Mouse (Mus musculus) midbrain, postnatal 0 days (tissue): ENCODE measurements around the gene Tbata. TPM values are rescaled to one million over a fixed set of nuclear protein-coding genes. Genes with fewer than 3 reads are reported as not detected.
A peak's percentile ranks its signal among the peaks of the same experiment; 100 is the strongest.

ENCODE experiments used
- ATAC-seq: fragments of 200-750 bp; cut with Nextera tagmentation; 2 replicates; pipeline ENCODE4 v1.8.0; 2017; ENCODE audit warnings: moderate number of reproducible peaks, mild to moderate bottlenecking, moderate TSS enrichment, moderate library complexity; ENCODE audit not compliant: low FRiP score
- DNase-seq: peaks from one replicate; pipeline ENCODE4 v3.0.0-alpha.2; 2015; ENCODE audit warnings: low spot score
- H3K27ac ChIP-seq: fragments of 300-500 bp; sonication (generic); 2 replicates; pipeline ENCODE4 v1.5.1; 2014; ENCODE audit warnings: low read depth, mild to moderate bottlenecking, low read length, mixed read lengths
- H3K27me3 ChIP-seq: fragments of 300-500 bp; sonication (generic); 2 replicates; pipeline ENCODE4 v1.6.1; 2014; ENCODE audit warnings: low read length, control low read depth, mixed read lengths; ENCODE audit not compliant: insufficient read depth
- H3K36me3 ChIP-seq: fragments of 300-500 bp; sonication (generic); 2 replicates; pipeline ENCODE4 v1.6.1; 2014; ENCODE audit warnings: low read length, control low read depth, mixed read lengths; ENCODE audit not compliant: insufficient read depth
- H3K4me1 ChIP-seq: fragments of 300-500 bp; sonication (generic); 2 replicates; pipeline ENCODE4 v1.6.1; 2014; ENCODE audit warnings: mild to moderate bottlenecking, control low read depth, antibody characterized with exemption, low read length, mixed read lengths; ENCODE audit not compliant: insufficient read depth
- H3K4me2 ChIP-seq: fragments of 300-500 bp; sonication (generic); 2 replicates; pipeline ENCODE4 v1.6.1; 2014; ENCODE audit warnings: low read depth, mild to moderate bottlenecking, low read length, mixed read lengths; ENCODE audit not compliant: poor library complexity, severe bottlenecking
- H3K4me3 ChIP-seq: fragments of 300-500 bp; sonication (generic); 2 replicates; pipeline ENCODE4 v1.5.1; 2014; ENCODE audit warnings: low read depth, mild to moderate bottlenecking, low read length, moderate library complexity
- H3K9ac ChIP-seq: fragments of 300-500 bp; sonication (generic); replicated peaks from 2 replicates; pipeline ENCODE4 v1.6.1; 2014; ENCODE audit warnings: mild to moderate bottlenecking, low read length, moderate library complexity, mixed read lengths; ENCODE audit not compliant: poor library complexity, severe bottlenecking
- H3K9me3 ChIP-seq: fragments of 300-500 bp; sonication (generic); 2 replicates; pipeline ENCODE4 v1.6.1; 2016; ENCODE audit warnings: low read length, control low read depth
- CTCF ChIP-seq: IDR thresholded peaks from 2 replicates; pipeline ENCODE4 v1.5.1; 2016; ENCODE audit warnings: antibody characterized with exemption, mild to moderate bottlenecking
- whole genome bisulfite sequencing: fragments of 180-500 bp; shearing (Covaris S2); extraction: QIAGEN DNeasy Blood & Tissue Kit; methylation state at CpG from one replicate; pipeline ENCODE4 v1.1.7; 2014; 5-methylcytosine and 5-hydroxymethylcytosine counted together
- polyA plus RNA-seq: library from polyadenylated mRNA; unstranded; fragments of >200 nt; fragmentation: Nextera tagmentation; extraction: Ambion mirVana; gene quantifications from 2 replicates; pipeline ENCODE4 v1.2.1, GENCODE M21; 2015
- total RNA-seq: library from RNA; depleted of rRNA; stranded (reverse); fragments of >200 nt; gene quantifications from 2 replicates; pipeline ENCODE4 v1.2.3, GENCODE M21; 2014

The Tbata gene
- total and polyA plus RNA-seq, 2 experiments from 2014 or later: 0.11 TPM

- no peaks in the 10 kb centered on the region; the same call in 1 of the 2 replicates for H3K27me3 ChIP-seq
- no peaks in the 10 kb centered on the region for H3K36me3 ChIP-seq
- peak; percentile 30 for DNase-seq
- WGBS: 70% methylated on average over 6 of the region's 6 CpGs
- TF ChIP-seq CTCF: no peak
- no peak overlapping the region for H3K9ac ChIP-seq
- H3K4me1 ChIP-seq: no peaks in the 10 kb centered on the region
- no peak overlapping the region for H3K4me3 ChIP-seq
- ATAC-seq: no peak
- no peaks in the 10 kb centered on the region for H3K9me3 ChIP-seq
- H3K27ac ChIP-seq: no peak overlapping the region
- no peak overlapping the region for H3K4me2 ChIP-seq
Measured at GRCm38 (mm10) chr10:61179927-61180326, 8.2 kb downstream of the Tbata start.

DNA sequence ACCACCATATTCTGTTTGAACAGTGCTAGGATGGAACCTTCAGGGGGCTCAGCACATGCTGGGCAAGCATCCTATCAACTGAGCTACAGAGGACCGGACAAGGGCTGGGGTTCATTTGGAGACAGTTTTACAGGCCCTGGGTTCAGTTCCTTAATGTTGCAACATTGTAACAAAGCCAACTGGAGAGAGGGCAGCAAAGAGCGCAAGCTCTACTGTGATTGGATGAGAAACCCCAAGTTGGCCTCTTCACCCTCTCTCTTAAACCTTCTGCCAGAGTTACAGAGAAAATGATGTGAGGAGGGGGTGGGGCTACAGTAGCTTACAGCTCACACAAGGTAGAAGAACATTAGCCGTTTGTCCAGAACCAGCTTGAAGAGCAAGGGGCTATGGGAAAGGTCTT, 15.2 kb downstream of the Tbata start:
- Histone ChIP-seq H3K27ac (no peak overlapping the region), H3K9me3 (no peaks in the 10 kb centered on the region), H3K9ac (no peak overlapping the region), H3K4me1 (no peaks in the 10 kb centered on the region), H3K4me3 (no peak overlapping the region), H3K4me2 (no peak overlapping the region), H3K27me3 (no peaks in the 10 kb centered on the region), H3K36me3 (no peaks in the 10 kb centered on the region)
- DNase-seq: no peak
- no peak for ATAC-seq
- TF ChIP-seq CTCF: no peak
- 86% methylated on average over 3 of the region's 3 CpGs for WGBS

DNA sequence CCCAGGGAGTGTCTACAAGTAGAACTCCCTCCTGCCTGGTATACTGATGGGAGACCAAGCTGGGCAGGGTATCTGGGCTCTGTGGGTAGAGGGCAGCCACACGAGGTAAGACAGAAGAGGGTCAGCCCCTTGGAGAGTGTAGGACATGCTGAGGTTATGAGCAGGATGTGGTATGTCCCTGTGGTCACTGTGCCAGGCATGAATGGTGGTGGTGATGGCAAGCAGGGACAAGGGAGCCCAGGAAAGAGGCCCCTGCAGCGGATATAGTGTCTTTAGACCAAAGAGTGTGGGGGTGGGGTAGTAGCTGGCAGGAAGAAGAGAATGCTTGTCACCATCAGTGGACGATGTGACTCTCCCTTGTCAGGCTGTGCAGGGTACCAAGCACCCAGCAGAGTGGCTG, 16.3 kb downstream of the Tbata start:
- no peak overlapping the region for H3K27ac ChIP-seq
- no peaks in the 10 kb centered on the region for H3K9me3 ChIP-seq
- no peak overlapping the region for H3K4me3 ChIP-seq
- no peaks in the 10 kb centered on the region for H3K36me3 ChIP-seq
- ATAC-seq (no peak), DNase-seq (no peak)
- WGBS: 73% methylated on average over 3 of the region's 3 CpGs
- H3K9ac ChIP-seq: no peak overlapping the region
- H3K27me3 ChIP-seq: no peaks in the 10 kb centered on the region
- H3K4me1 ChIP-seq: no peaks in the 10 kb centered on the region
- TF ChIP-seq CTCF: no peak
- H3K4me2 ChIP-seq: no peak overlapping the region

- no peak overlapping the region for H3K4me2 ChIP-seq
- no peaks in the 10 kb centered on the region for H3K9me3 ChIP-seq
Measured at GRCm38 (mm10) chr10:61194611-61195010, 22.9 kb downstream of the Tbata start.

GRCm38 (mm10) chr10:61195216-61195615, 23.5 kb downstream of the Tbata start:
- Histone ChIP-seq H3K4me3 (no peak overlapping the region), H3K9ac (no peak overlapping the region), H3K9me3 (no peaks in the 10 kb centered on the region), H3K36me3 (no peaks in the 10 kb centered on the region), H3K27me3 (no peaks in the 10 kb centered on the region), H3K4me2 (no peak overlapping the region), H3K4me1 (no peaks in the 10 kb centered on the region), H3K27ac (no peak overlapping the region)
- 90% methylated on average over 8 of the region's 8 CpGs for WGBS
- no peak for ATAC-seq
- TF ChIP-seq CTCF: no peak
- DNase-seq: no peak

More at GRCm38 (mm10) chr10:61194611-61195010, 22.9 kb downstream of the Tbata start:
- Histone ChIP-seq H3K27me3 (no peaks in the 10 kb centered on the region), H3K9ac (no peak overlapping the region), H3K4me1 (no peaks in the 10 kb centered on the region), H3K4me3 (no peak overlapping the region), H3K27ac (no peak overlapping the region), H3K36me3 (no peaks in the 10 kb centered on the region)
- no peak for TF ChIP-seq CTCF
- DNase-seq: no peak
- ATAC-seq: no peak
- 80% methylated on average over 9 of the region's 9 CpGs for WGBS

DNA sequence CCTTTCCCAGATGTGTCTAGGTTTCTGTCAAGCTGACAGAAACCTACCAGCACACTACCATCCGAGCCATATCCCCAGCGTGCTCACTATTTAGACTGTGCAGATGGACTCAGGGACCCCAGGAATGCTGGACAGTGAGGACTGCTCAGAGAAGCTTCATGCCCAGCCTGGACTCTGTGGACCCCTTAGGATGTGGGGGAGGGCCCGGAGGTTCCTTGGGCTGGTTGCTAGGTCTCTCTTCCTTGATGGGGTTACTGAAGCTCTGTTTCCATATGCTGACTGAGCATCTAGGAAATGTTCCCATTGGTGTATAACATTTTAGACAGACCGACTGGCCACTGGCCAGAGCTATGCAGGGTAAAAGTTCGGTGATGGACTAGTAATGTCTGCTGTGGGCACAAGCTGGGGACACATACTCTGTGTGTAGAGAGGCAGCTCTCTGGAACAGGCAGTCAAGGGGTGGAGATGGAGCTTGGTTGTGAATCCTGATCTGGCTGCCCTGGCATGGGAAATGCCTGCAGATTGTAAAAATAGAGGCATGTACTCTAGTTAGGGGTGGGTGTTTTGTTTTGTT, 24.1 kb downstream of the Tbata start:
- Histone ChIP-seq H3K4me2 (no peak overlapping the region), H3K4me1 (no peaks in the 10 kb centered on the region), H3K27ac (no peak overlapping the region), H3K9me3 (no peaks in the 10 kb centered on the region), H3K4me3 (no peak overlapping the region), H3K36me3 (no peaks in the 10 kb centered on the region), H3K9ac (no peak overlapping the region), H3K27me3 (no peaks in the 10 kb centered on the region)
- no peak for ATAC-seq
- 90% methylated on average over 5 of the region's 5 CpGs for WGBS
- no peak for DNase-seq
- TF ChIP-seq CTCF: no peak
